Mouse (Mus musculus) thymus, adult 2 months (tissue): ENCODE measurements around the gene Prkca. TPM values are rescaled to one million over a fixed set of nuclear protein-coding genes. Genes with fewer than 3 reads are reported as not detected.
A peak's percentile ranks its signal among the peaks of the same experiment; 100 is the strongest.

ENCODE experiments used
- DNase-seq: peaks from one replicate; pipeline ENCODE4 v3.0.0; 2021
- H3K27ac ChIP-seq: fragments of 200-500 bp; 2 replicates; pipeline ENCODE4 v1.5.1; 2012; ENCODE audit warnings: low read length, control low read depth; ENCODE audit not compliant: control insufficient read depth, insufficient read depth
- H3K27me3 ChIP-seq: fragments of 200-500 bp; 2 replicates; pipeline ENCODE4 v1.6.1; 2012; ENCODE audit warnings: mild to moderate bottlenecking, low read length, moderate library complexity, mixed read lengths; ENCODE audit not compliant: control insufficient read depth, insufficient read depth
- H3K36me3 ChIP-seq: fragments of 200-500 bp; 2 replicates; pipeline ENCODE4 v1.6.1; 2012; ENCODE audit warnings: mild to moderate bottlenecking, low read length, moderate library complexity; ENCODE audit not compliant: control insufficient read depth, insufficient read depth
- H3K4me1 ChIP-seq: fragments of 200-500 bp; replicated peaks from 2 replicates; pipeline ENCODE4 v1.6.1; 2012; ENCODE audit warnings: low read length; ENCODE audit not compliant: control insufficient read depth, insufficient read depth
- H3K4me3 ChIP-seq: fragments of 200-500 bp; 2 replicates; pipeline ENCODE4 v1.5.1; 2012; ENCODE audit warnings: mild to moderate bottlenecking, low read length, control low read depth, moderate library complexity; ENCODE audit not compliant: control insufficient read depth, insufficient read depth
- CTCF ChIP-seq: fragments of 200-500 bp; IDR thresholded peaks from 2 replicates; pipeline ENCODE4 v1.5.1; 2012; ENCODE audit warnings: mild to moderate bottlenecking, control low read depth, low read length, moderate library complexity, borderline replicate concordance; ENCODE audit not compliant: control insufficient read depth, poor library complexity, insufficient read depth; ENCODE audit errors: extremely low read depth
- POLR2A ChIP-seq: fragments of 200-500 bp; IDR thresholded peaks from 2 replicates; pipeline ENCODE4 v1.6.1; 2012; ENCODE audit warnings: mild to moderate bottlenecking, low read length, control low read depth, moderate library complexity; ENCODE audit not compliant: control insufficient read depth, poor library complexity, insufficient read depth; ENCODE audit errors: extremely low read depth
- WGBS: fragments of 180-500 bp; shearing (Covaris S2); methylation state at CpG from one replicate; pipeline ENCODE4 v1.1.7; 2018; 5-methylcytosine and 5-hydroxymethylcytosine counted together
- polyA plus RNA-seq: library from polyadenylated mRNA; depleted of rRNA; stranded (reverse); fragments of >200 nt; gene quantifications from 2 replicates; pipeline ENCODE4 v1.2.3, GENCODE M21; 2012

The Prkca gene
- polyA plus RNA-seq, 1 experiment, result 11.0 TPM

DNA sequence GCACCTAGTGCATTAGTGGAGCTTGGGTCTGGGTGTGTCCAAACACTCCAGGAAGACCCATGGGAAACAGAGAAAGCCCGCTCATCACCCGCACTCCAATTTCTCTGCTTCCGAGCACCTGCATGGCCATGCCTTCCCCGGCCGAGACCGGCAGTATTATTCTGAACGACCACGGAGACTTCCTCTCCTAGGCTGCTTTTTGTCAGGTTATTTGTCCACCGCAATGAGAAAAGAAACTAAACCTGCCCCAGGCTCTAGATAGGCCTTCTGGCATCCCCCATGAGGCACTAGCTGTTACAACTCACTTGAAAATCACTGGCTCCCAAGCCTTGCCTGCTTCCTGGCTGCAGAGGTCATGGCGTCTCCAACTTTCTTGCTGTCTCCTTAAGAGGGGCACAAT lies 307.4 kb downstream of the Prkca start:
- WGBS, result 28% methylated on average over 10 of the region's 10 CpGs
- DNase-seq, result no peak
- H3K36me3 ChIP-seq, result no peaks in the 10 kb centered on the region
- no peaks in the 10 kb centered on the region for H3K27me3 ChIP-seq
- no peak overlapping the region for H3K4me3 ChIP-seq
- 0 out of 2 replicates have a peak, but pooled peaks cover 5% of the 10 kb centered on the region for H3K4me1 ChIP-seq
- TF ChIP-seq CTCF (no peak), POLR2A (no peak)
- H3K27ac ChIP-seq, result no peak overlapping the region

DNA sequence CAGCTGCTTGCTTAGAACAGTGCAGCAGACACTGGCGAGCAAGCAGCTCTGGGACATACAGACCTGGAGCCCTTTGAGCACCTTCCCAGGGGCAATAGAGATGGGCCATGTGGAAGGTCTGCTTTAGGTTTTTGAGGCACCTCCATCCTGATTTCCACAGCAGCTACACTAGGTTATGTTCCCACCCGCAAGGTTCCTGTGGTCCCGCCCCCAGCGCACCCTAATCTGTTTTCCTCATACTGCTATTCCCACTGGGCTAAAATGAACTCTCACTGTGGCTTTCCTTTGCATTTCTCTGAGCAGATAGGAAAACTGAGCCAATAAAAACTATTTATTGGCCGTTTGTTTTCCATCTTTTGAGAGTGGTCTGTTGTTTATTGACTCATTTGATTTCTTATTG lies 308.0 kb downstream of the Prkca start:
- Histone ChIP-seq H3K27me3 (no peaks in the 10 kb centered on the region), H3K36me3 (no peaks in the 10 kb centered on the region), H3K4me3 (no peak overlapping the region), H3K4me1 (0 out of 2 replicates have a peak, but pooled peaks cover 5% of the 10 kb centered on the region), H3K27ac (no peak overlapping the region)
- DNase-seq, result no peak
- 95% methylated on average over 5 of the region's 5 CpGs for WGBS
- TF ChIP-seq POLR2A (no peak), CTCF (no peak)

DNA sequence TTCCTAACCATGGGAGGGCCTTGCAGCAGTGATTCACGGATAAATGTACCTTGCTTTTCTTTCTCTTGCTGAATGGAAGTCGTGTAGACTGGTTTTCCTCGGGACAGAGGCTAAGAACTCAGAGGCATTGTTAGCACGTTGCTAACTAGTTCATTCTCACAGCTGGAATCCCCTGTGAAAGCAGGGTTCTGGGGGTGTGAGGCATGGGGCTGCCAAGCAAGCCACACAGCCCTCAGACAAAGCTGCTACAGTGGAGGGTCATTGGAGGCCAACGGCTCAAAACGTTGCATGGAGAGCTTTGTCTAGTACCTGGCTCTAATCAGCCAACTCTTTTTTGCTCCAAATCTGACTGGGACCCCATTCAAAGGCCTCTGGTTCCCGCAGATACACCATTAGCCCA lies 309.4 kb downstream of the Prkca start:
- no peak for TF ChIP-seq POLR2A
- no peak for TF ChIP-seq CTCF
- DNase-seq, result no peak
- Histone ChIP-seq H3K4me1 (0 out of 2 replicates have a peak, but pooled peaks cover 5% of the 10 kb centered on the region), H3K27ac (no peak overlapping the region), H3K27me3 (no peaks in the 10 kb centered on the region), H3K4me3 (no peak overlapping the region), H3K36me3 (no peaks in the 10 kb centered on the region)
- WGBS, result 91% methylated on average over 7 of the region's 7 CpGs

DNA sequence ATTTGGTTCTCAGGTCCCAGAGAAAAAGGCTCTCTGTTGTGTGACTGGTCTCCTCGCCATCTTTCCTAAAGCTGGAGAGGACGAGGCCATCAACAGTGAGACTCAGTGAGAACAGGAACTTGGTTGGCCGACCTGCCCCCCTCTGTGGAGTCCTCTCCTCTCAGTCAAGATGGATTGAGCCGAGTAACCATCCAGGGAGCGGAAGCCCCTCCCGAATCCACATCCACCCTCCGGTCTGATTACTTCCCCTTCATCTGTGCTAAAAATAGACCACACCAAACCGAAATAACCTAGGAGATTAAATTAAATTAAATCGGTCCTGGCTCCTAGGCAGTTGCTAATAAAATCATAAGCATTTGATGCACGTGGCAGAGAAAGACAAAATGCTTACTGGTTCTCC lies 311.2 kb downstream of the Prkca start:
- 26% methylated on average over 10 of the region's 10 CpGs for WGBS
- Histone ChIP-seq H3K4me1 (0 out of 2 replicates have a peak, but pooled peaks cover 5% of the 10 kb centered on the region), H3K36me3 (no peaks in the 10 kb centered on the region), H3K4me3 (no peak overlapping the region), H3K27me3 (no peaks in the 10 kb centered on the region), H3K27ac (no peak overlapping the region)
- TF ChIP-seq CTCF, result no peak
- no peak for TF ChIP-seq POLR2A
- no peak for DNase-seq

DNA sequence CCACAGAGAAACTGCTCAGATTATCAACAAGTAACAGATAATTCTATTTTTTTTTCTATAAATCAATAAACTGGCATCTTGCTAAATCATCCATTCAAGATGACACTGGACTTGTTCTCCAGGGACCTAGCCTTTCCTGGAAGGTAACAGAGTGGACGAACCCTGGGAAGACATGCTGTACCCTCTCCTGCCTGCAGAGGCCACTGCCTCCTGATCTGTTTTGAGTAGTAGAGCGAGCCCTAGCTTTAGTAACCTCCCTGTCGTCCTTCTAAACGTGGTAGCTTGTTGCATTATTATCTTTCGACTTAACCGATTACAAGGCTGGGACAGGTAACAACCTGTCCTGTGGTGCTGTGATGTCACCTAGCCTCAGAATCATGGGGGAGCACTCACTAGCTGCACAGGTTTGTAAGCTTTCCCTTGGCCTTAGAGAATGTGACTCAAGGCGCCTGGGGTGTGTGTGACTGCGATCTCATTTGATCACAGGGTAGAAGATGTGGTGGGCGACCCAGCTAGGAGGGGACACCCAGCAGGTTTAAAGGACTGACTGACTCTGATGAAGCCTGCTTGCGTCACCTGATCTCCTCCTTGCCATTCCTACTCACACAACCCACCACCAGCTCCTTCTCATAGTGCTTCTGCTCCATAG lies 312.6 kb downstream of the Prkca start:
- no peaks in the 10 kb centered on the region for H3K36me3 ChIP-seq
- no peak for TF ChIP-seq CTCF
- TF ChIP-seq POLR2A, result no peak
- 75% methylated on average over 10 of the region's 10 CpGs for WGBS
- peak; percentile 11 for DNase-seq
- no peaks in the 10 kb centered on the region for H3K27me3 ChIP-seq
- H3K27ac ChIP-seq, result no peak overlapping the region
- H3K4me1 ChIP-seq, result no peaks in the 10 kb centered on the region
- H3K4me3 ChIP-seq, result no peak overlapping the region

DNA sequence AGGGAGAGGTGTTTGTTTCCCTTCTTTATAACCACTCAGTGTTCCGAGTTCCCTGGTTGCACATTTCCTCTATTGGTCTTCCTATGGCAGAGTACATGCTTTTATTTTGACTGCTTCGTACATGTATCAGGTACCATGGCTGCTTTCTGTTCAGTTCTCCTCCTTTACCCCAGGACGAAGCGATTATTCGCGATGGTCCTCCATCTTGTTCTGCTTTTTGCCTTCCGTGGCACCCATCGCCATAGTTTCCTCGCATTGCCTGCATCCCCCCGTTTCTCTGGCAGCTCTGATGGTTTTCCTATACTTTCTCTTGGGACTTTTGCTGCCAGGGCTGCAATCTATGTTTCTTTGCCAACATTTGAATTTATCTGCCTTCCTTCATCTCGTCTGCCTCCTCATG lies 314.4 kb downstream of the Prkca start:
- 95% methylated on average over 11 of the region's 11 CpGs for WGBS
- no peaks in the 10 kb centered on the region for H3K36me3 ChIP-seq
- H3K4me1 ChIP-seq, result no peaks in the 10 kb centered on the region
- TF ChIP-seq POLR2A, result no peak
- no peak overlapping the region for H3K4me3 ChIP-seq
- no peak for DNase-seq
- H3K27me3 ChIP-seq, result no peaks in the 10 kb centered on the region
- H3K27ac ChIP-seq, result no peak overlapping the region

DNA sequence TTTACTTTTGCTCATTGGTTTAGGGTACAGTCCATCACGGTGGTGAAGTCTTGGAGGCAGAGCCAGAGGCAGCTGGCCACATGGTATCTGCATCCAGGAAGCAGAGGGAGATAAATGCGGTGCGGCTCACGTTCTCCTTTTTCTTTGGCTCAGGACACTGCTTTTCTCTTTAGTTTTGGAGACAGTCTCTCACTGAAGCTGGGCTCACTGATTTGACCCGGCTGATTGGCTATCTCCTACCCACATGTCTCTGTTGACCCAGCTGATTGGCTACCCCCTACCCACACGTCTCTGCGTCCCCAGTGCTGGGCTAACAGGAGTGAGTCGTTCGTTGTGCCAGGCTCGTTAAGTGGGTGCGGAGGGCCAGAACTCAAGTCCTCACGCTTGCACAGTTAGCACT lies 315.3 kb downstream of the Prkca start:
- no peaks in the 10 kb centered on the region for H3K27me3 ChIP-seq
- WGBS, result 90% methylated on average over 12 of the region's 12 CpGs
- H3K36me3 ChIP-seq, result no peaks in the 10 kb centered on the region
- H3K4me3 ChIP-seq, result no peak overlapping the region
- no peak overlapping the region for H3K27ac ChIP-seq
- TF ChIP-seq POLR2A (no peak), CTCF (no peak)
- no peaks in the 10 kb centered on the region for H3K4me1 ChIP-seq
- no peak for DNase-seq
